Mouse (Mus musculus) macrophage (primary cell): ENCODE data around the gene Mpp5. TPM values are rescaled to one million over a fixed set of nuclear protein-coding genes. Genes with fewer than 3 reads are reported as not detected.

Experiments
- H3K27ac ChIP-seq: fragments of 350-480 bp; formaldehyde crosslinking; 2 replicates; pipeline ENCODE4 v1.9.0; 2021
- H3K36me3 ChIP-seq: fragments of 350-480 bp; formaldehyde crosslinking; 2 replicates; pipeline ENCODE4 v1.9.0; 2021; ENCODE audit errors: inconsistent target
- H3K4me3 ChIP-seq: fragments of 350-480 bp; formaldehyde crosslinking; 2 replicates; pipeline ENCODE4 v1.9.0; 2021; ENCODE audit errors: inconsistent target
- H3K79me2 ChIP-seq: fragments of 350-480 bp; formaldehyde crosslinking; 2 replicates; pipeline ENCODE4 v1.9.0; 2021; ENCODE audit errors: inconsistent target
- WGBS: methylation state at CpG from one replicate; pipeline ENCODE4 v1.1.7; 2026; ENCODE audit warnings: inconsistent platforms; ENCODE audit not compliant: missing documents; 5-methylcytosine and 5-hydroxymethylcytosine counted together
- polyA plus RNA-seq: library from polyadenylated mRNA; stranded (reverse); fragments of 250-400 nt; gene quantifications from 3 replicates; pipeline ENCODE4 v1.2.4, GENCODE M21; 2018; ENCODE audit warnings: inconsistent platforms

Gene Mpp5
- polyA plus RNA-seq, 1 experiment from 2014 or later: 13.8 TPM

DNA sequence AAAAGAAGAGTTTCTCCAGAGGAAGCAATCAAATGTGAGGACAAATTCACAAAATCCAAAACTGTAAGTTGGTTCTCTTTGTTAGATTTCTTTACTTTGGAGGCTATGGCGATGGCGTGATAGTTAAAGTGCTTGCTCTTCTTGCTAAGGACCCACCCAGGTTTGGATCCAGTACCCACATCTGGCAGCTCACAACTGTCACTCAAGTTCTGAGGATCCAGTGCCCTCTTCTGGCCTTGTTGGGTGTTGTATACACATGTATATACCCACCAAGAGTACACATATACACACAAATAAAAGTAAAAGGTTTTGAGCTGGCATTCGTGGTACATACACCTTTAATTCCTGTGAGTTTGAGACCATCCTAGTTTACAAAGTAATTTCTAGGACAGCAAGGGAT is 125.9 kb downstream of the Mpp5 start:
- WGBS: 95% methylated on average over 3 of the region's 3 CpGs
- H3K36me3 ChIP-seq: peaks cover 70% of the 10 kb centered on the region
- H3K79me2 ChIP-seq: peaks cover 88% of the 10 kb centered on the region
- no peak overlapping the region for H3K27ac ChIP-seq
- H3K4me3 ChIP-seq: no peak overlapping the region

DNA sequence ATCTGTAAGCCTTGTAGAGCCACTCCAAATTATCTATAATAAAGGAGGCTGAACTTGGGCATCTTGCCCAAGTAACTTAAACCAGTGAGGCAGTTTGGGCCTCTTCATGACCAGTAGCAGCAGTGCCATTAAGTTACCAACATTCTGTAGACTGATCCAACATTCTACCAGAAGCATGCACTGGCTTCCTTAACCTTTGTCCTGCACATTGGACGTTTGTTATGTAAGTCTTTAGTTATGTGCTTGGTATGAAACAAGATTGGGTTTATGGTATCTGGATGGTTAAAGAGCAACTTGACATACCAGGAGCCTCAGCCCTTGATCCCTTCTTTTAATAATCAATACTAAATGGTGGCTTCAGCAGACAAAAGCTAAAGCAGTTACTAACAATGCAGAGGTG is 141.4 kb downstream of the Mpp5 start:
- H3K79me2 ChIP-seq: no peaks in the 10 kb centered on the region
- no peak overlapping the region for H3K4me3 ChIP-seq
- no peak overlapping the region for H3K27ac ChIP-seq
- H3K36me3 ChIP-seq: peaks cover 16% of the 10 kb centered on the region; the same call in 1 of the 2 replicates
- 88% methylated on average over 1 of the region's 1 CpGs for WGBS

Other genes with a start within 250 kb of the Mpp5 start
- gene Fam71d, start 57.4 kb upstream of the Mpp5 start, polyA plus RNA-seq: not detected in 3 replicates
- gene Atp6v1d, start 112.7 kb downstream of the Mpp5 start, polyA plus RNA-seq: 98.6 to 157 TPM (median 145 TPM) in 3 replicates
- 56.0 to 93.1 TPM (median 62.6 TPM) in 3 replicates for gene Eif2s1, start 112.9 kb downstream of the Mpp5 start, polyA plus RNA-seq
- not detected in 3 replicates for gene Plek2, start 158.1 kb downstream of the Mpp5 start, polyA plus RNA-seq